Mouse (Mus musculus): ENCODE results near the gene Trim16.

Gene Trim16

DNA sequence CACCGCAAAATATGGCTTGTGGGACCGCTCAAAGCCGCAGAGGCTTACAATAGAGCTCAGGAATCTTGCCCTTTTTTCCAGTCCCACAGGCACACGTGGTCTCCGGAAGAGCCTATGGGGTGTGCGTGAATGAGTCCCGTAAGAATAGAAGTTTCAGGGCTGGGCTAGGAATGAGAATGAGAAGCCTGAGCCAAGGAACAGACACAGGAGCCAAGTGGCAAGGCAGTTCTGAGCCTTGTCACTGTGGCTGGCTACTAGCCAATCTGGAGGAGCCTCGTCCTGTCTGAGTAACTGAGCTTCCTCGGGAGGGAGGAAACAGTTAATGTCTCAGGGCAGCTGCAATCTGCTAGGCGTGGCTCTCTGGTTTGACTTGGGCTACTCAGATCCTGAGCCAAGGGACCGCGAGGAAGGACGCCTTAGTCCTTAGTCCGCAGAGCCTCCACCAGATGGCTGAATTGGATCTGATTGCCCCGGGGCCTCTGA is at the start of gene Trim16:
Gene Trim16, plus strand, starts transcription at position 173 of the 483 bp plus-strand sequence.
- DNase-seq: peak; percentile 40

DNA sequence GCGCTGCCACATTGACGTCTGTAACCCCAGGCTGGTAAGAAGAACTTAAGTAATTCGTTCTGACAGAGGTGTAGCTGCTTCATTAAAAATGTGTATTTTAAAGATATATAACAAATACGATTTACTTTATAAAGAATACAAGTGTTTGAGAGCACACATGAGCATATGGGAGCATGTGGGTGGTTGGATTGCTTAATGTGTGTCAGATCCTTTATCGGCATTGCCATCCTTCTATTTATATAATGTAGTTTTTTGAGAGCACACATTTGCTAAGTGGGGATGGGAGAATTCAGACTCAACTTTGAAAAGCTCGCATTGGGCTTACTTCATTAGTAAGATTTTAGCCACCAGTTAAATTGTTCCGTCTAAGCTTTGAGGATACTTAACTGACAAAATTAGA is 43.5 kb upstream of the Trim16 start:
- no peak for DNase-seq

DNA sequence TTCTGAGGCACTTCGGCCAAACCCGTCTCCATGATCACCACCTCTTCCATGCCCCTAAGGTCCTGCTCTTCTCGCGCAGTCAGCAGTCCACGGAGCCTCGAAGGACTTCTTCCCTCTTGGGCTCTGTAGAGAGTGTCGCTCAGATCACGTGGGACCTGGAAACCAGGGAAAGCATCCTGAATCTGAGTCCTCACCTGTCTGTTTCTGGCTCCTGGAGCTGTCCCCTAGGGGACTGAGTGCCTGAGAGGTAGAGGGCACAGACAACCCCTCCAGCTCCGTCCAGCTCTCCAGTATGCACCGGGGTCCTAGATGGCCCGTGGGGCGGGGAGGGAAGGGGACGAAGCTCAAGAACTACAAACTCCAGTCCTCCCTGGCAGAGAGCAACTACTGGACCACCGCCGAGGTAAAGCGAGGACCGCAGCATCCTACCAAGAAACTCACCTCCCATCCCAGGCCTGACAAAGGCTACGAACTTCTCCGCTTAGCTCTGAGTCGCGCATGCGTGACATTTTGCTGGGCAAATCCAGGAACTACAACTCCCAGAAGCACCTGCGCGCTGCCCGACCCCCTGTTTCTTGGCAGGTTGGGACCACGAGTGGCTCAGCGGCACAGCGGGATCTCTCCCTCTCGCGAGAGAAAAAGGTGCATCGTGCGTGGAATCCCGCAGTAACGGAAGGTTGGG is 31.0 kb upstream of the Trim16 start, which contains the start of gene Zfp286:
Gene Zfp286, minus strand, starts transcription at position 528 of the 682 bp plus-strand sequence.
- DNase-seq: peak; percentile 95

DNA sequence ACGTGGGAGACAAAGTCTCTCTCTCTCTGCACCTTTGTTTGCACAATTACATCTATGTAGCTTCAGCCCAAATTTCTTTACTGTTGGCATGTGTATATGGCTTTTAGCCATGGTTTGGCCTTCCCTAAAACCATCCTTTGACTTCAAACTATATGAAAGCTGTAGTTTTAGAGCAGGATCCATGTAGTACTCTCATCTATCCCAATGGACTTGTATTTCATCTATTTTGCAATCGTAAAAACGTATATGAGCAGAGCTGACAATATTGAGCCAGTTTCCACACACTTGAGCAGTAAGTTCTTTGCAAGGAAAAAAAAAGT is 30.5 kb upstream of the Trim16 start:
- no peak for DNase-seq

DNA sequence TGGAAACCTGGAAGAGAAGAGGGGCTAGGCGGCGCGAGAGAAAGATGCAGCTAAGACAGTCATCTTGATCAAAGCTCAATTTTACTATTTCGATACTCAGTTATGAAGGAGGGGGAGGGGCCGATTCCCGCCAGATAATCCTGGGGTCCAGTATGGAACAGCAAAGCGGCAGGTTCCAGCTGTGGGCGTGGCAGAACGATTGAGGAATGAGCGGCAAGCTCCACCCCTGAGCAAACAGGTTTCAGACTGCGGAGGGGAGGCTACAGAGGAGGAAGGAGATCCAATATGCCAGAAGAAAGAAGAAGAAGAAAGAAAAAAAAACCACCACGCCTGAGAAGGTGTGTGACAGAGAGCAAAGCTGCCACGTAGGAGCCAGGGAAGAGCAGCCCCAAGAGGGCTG is 15.9 kb upstream of the Trim16 start:
- DNase-seq: no peak

DNA sequence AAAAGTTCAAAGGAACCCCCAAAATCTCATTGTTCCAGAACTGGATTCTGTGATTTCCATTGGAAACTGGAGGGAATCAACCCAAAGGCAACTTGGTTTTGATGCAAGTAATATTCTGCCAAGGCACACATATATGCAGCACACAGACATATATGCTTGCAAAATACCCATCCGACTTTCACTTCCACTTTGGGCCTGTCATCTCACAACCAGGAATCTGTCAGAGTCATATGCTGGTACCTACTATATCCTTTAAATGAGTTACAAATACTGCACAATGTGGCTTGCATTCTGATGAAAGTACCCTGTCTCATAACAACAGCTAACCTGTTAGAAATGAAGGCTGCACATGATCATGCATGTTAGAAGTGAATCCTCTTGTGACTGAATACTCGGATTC is 12.1 kb upstream of the Trim16 start:
- no peak for DNase-seq

DNA sequence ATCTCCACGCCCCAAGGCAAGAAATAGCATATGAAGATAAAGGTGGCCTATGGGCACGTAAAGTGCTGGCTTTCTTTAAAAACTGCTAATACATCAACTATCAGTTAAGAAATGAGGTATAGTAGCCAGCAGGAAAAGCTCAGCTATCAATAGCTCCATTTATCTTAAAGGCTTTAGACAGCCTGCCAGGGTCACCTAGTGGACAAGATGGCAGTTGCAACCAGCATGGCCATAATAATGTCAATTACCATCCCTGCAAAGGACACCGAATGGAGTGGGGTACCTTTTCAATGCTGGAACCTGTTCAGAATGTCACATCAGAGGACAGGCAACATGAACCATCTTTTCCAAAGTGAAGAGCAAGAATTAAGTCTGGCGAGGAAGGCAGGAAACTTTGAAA is 10.8 kb upstream of the Trim16 start:
- DNase-seq: peak; percentile 16

DNA sequence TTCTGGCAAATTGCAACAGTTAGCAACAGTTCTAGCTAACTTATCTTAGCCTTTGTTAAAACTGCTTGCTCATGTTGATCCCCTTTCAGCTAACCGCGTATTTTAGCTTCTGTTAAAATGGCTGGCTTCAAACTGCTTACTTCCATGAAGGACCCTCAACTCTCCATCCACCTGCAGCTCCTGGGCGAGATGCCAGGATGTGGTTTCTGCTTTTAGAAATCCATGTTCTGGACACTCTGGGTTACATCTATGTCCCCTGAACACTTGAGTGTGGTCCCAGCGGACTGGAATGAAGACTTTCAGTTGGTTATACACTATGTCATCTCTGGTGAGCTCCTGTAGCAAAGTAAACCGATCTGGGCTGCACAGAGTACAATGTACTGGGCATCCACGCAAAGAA is 7.8 kb upstream of the Trim16 start:
- no peak for DNase-seq

DNA sequence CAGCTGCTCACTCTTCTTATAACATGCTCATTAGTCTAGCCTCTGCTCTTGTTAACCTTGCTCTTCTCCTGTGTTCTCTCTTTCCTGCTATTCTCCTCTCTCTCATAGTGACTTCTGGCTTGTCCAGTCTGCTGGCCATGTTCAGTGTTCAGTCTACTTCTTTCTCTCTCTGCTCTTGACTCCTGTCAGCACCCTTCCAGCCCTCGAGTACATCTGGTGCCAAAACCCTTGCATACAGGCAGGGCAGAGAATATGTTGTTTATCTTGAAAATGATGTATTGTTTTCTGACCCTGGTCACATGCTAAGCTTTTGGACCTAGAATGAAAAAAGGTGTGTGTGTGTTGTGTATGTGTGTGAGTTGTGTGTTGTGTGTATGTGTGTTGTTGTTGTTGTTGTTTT is 6.5 kb upstream of the Trim16 start:
- no peak for DNase-seq

DNA sequence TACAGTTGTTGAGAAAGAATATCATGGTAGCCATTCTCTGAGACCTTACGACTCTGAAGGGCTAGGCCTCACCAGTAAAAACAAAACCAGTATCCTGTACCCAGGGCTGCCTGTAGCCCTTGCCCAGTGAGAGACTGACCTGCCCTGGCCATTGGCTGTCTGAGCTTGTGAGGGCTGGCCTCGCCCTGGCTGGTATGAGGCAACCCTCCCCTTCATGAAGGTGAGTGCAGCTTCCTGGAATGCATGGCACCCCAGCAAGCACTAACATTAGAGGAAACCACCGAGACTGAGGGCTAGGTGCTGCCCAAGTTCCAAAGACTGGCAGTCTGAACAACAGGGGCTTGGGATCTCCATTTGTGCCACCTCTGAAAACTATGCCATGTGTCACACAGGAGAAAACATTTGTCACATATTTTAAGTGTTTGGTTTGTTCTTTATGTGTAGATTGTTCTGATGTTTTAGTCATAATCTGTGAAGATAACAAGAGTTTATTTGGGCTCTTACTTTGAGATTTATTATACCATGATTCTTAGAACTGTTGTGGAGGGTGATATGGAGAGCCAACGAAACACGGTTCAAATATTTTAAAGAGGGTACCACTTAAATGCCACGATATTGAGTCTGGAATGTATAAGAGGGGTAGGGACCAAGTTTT is 5.9 kb upstream of the Trim16 start:
- no peak for DNase-seq

DNA sequence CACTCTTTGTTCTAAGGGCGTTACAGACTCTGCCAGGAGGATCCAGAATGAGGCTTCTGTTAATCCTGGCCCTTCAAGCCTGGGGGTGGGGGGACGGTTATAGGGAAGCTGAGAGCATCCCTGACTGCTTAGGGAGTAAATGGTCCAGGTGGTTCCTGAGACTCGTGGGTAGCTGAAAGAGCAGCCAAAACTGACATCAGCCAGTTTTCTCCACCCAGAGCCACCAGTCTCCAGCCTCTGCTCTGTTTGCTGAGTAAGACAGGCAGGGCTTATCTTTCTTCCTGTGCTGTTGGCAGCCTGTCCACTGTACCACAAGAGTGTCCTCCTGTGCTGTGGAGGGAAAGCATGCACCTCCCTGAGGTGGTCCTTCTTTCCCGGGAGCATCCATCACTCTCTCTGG is 5.4 kb upstream of the Trim16 start:
- DNase-seq: no peak

DNA sequence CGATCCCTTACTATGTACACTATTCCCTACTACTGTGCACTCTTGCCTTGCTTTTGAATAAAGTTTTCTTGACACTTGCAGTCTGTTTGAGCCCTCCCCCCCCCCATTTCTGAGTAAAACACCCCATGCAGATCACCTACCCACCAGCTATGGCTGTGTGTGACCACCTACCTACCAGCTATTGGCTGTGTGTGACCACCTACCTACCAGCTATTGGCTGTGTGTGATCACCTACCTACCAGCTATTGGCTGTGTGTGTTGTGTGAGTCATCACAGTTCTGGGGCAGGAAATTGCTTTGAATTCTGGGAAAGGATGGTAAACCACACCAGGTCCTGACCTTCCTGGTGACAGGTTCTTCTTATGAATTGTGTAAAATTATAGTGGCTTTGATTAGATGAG is 4.6 kb upstream of the Trim16 start:
- DNase-seq: no peak

DNA sequence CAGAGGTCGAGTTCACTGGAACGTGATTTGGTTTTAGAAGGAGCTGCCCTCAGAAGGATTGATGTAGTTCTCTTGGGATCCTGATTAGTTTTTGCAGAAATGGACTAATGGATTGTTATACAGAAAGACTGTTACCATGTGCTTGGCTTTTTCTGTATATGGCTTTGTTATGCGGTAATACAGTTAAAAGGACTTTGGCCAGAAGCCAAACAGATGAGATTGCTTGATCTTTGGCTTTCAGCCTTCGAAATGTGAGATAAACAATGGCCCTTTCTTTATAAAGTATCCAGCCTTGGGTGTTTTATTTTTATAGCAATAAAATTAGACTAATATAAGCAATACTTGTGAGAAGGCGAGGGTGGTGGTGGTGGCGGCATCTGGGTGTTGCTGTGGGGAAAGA is 3.4 kb upstream of the Trim16 start:
- DNase-seq: no peak

DNA sequence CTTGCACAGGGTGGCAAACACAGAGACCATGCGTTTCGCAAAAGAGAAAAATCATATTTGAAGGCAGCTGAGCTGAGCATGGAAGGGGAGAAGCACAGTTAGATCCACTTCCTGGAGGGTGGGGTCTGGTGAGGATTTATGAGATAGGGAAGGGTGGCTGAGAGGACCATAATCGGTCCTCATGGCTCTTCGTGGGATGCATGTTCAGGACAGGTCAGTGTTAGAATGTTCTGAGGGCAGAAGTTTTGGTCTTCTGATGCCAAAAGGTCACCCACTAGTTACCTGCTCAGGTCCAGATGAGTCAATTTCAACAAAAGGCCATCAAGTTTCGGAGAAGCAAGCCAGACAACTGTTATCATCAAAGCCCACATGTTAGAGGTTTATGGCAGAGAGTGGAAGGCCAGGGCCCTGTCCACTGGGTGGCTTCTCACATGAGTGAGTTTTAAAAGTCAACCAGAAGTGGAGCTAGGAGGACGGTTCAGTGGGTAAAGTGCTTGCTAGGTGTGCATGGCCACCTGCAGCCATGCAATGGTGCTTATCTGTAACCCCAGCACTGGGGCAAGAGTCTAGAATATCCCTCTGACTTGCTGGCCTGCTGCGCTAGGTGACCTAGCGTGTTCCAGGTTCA is 858 bp upstream of the Trim16 start:
- DNase-seq: no peak

DNA sequence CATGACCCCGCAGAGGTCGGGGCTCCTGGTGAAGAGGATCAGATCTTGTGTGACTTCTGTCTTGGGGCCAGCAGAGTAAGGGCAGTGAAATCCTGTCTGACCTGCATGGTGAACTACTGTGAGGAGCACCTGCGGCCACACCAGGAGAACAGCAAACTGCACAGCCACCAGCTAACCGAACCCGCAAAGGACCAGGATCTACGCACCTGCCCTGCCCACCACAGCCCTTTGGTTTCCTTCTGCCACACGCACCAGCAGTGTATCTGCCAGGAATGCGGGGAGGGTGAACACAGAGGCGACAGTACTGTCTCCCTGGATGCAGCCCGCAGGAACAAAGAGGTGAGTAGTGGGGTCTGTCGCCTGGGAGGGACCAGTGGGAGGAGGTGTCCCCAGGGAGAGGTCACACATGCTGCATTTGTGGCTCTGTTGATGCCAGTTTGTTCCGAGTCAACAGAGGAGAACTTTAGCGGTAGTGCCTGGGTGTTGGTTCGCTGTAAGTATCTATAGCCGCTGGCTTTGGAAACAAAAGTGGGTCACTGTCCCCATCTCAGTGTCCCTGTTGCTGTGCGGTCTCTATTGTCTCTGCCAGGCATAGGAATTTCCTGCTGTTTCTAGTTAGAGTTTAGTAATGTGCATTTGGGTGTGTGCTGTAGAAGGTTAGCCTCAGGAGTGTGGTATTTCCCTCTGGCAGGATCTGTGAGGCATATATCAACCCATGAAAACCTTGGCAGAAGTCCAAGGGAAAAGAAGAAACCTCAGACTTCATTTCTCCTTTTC is 818 bp downstream of the Trim16 start:
- peak; percentile 11 for DNase-seq

DNA sequence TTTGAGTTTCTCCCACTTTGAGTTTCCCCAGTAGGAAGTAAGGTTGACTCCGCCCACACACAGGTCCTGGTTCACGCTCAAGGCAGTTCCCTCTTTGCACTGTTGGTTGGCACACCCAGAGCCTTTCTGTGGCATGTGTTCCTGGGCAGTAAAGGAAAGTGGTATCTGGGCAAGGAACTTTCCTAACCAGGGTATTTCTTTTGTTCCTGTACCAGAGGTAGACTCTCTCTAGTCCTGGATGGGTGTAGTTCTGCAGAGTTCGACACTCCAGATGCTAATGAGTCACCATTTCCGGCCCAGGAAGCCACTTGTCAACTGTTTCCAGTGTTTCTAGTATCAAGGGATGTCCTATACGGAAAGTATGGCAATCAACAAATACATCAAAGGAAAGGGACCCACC is 1.9 kb downstream of the Trim16 start:
- no peak for DNase-seq

DNA sequence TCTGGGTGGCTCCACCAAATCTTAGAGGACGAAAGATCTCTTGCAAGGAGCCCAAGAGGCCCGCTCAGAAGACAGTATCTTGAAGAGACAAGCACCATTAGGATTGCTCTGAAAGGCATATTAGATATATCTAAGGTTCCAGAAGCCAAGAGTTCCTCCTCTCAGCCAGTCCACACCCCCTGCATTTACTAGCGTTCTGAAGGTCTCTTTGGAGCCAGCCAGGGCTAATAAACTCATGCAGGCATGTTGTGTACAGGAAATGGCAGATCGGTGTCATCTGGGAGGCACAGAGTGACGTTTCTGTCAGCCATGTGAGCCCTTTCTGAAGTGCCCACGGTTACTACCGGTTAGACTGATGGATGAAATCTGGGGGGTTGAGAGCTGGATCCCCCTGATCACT is 4.2 kb downstream of the Trim16 start:
- DNase-seq: no peak

DNA sequence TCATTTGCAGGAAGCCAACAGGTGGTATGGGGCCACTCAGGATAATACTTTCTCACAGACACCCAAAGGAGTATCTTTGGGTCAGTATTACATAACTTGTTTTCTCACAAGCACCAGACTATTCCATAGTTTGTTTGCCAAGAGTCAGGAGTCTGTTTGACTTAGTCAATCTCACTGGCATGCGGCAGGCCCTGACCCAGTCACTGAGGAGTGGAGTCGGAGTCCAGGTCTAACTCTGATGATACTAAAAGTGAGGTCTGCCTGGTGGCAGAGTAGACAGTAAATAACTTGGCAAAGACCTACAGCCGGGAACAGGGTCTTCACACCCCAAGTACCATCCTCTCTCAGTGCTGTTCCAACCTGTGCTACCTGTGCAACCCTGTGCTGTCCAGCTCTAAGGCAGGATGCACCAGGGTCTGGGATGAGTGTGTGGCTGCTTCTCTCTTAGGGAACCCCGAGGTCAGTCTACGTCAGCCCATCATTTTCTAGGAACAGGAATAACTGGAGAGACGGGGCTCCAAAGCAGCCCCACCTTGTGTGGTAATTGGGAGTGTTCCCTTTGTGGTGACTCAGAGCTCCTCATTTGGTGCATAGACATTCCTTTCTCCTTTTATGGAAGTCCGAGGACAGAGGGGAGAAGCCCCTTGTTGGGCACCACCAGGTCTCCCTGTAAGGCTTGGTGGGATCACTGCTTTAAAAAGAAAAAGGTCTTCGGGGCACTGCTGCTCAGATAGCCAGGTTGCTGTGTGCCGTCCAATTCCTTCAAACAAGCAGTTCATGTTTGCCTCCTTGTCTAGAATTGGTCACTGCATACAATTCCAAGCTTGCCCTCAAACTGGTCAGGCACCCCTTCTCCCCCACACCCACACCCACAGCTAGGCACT is 5.4 kb downstream of the Trim16 start:
- DNase-seq: no peak

DNA sequence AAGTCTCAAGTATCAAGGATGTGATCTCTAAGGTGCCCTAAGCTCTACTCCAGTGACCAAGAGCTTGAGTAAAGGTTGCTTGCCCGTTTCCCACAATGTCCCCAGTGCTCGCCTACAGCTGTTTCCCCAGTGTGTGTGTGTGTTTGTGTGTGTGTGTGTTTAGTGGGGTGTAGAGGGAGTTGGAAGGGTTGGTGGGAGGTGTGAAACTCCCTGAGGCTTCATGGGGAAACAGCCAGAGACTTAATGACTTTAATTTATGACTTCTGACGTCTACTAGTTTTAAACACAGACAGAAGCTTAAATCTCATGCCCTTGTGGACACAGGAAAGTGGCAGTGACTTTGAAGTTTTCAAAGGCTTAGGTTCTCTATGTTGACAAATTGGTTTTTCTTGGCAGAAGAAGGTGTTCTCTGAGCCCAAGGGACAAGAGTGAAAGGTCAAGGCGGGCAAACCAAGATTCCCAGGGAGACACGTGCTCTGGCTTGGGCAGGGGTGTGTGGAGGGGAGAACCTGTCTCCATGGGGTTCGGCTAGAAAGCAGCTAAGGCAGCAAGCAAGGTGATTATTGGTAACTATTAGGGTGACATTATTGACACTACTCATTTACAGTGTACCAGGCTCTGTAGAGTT is 6.2 kb downstream of the Trim16 start:
- DNase-seq: no peak

DNA sequence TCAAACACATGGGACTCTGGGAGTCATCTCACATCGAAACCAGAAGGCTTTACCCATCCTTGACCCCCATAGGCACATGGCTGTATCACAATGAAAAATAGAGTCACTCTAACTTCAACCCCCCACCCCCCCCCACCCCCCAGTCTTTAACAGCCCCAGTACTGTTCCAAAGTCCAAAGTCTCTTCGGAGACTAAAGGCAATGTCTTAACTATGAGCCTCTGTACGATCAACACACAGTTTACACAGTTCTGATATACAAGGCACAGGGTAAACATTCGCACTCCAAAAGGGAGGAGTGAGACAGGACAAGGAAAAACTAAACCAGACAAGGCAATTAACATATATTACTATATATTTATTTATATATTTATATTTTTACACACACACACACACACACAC is 7.1 kb downstream of the Trim16 start:
- no peak for DNase-seq

DNA sequence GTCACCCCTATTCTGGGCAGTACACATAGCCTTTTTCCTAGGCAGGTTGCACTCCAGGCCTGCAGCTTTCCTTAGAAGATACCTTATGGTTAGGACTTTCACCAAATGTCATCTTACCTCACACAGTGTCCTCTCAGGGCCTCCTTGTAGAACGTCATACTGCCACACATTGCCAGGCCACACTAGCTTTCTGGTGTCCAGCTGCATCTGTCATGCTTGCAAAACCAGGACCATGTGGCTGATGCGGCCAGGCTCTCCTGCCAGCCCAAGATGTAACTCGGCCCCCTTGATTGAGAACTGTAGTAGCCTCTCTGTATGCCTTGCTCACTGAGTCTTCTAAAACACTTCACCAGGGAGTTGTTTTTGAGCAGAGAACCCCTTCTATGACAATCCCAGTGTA is 7.9 kb downstream of the Trim16 start:
- DNase-seq: no peak

DNA sequence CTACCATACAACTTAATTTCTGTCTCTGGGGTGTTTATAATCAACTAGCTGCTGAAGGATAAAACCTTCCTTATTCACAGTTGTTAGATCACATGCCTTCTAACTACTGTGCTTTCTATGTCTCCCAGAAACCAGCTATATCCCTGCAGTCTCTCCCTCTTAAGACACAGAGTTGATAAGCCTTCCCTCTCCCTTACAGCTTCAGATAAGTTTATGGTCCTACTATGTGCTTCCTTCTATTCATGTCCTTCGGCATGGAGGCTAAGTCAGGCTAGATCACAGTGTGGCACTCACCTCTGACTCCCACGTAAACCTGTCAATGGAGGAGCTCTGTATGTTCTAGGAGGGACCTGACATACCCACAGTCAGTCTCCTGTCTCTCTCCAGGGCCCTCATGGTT is 10.4 kb downstream of the Trim16 start:
- DNase-seq: no peak

Measured in thymus, postnatal 14 days (tissue).